Mouse (Mus musculus) limb, embryonic 10.5 days (tissue): ENCODE data around the gene Emsy. TPM values are rescaled to one million over a fixed set of nuclear protein-coding genes. Genes with fewer than 3 reads are reported as not detected.

Experiments used
- DNase-seq: peaks from one replicate; pipeline ENCODE4 v3.0.0-alpha.2; 2017; ENCODE audit warnings: low spot score
- H3K27ac ChIP-seq: fragments of 300-500 bp; sonication (generic); 2 replicates; pipeline ENCODE4 v1.5.1; 2016; ENCODE audit warnings: mild to moderate bottlenecking
- H3K27me3 ChIP-seq: fragments of 300-500 bp; sonication (generic); 2 replicates; pipeline ENCODE4 v1.6.1; 2016; ENCODE audit warnings: low read depth, mild to moderate bottlenecking; ENCODE audit not compliant: poor library complexity, severe bottlenecking
- H3K36me3 ChIP-seq: fragments of 300-500 bp; sonication (generic); 2 replicates; pipeline ENCODE4 v1.6.1; 2016; ENCODE audit warnings: mild to moderate bottlenecking, moderate library complexity
- H3K4me1 ChIP-seq: fragments of 300-500 bp; sonication (generic); 2 replicates; pipeline ENCODE4 v1.6.1; 2016
- H3K4me3 ChIP-seq: fragments of 300-500 bp; sonication (generic); 2 replicates; pipeline ENCODE4 v1.5.1; 2016; ENCODE audit warnings: mild to moderate bottlenecking, moderate library complexity
- H3K9me3 ChIP-seq: fragments of 300-500 bp; sonication (generic); replicated peaks from 2 replicates; pipeline ENCODE4 v1.6.1; 2016; ENCODE audit warnings: mild to moderate bottlenecking
- WGBS: fragments of 180-500 bp; shearing (Covaris S2); methylation state at CpG from one replicate; pipeline ENCODE4 v1.1.7; 2016; 5-methylcytosine and 5-hydroxymethylcytosine counted together
- polyA plus RNA-seq: library from polyadenylated mRNA; unstranded; fragments of >200 nt; fragmentation: Nextera tagmentation; extraction: Ambion mirVana; gene quantifications from 2 replicates; pipeline ENCODE4 v1.2.1, GENCODE M21; 2016

Emsy gene
- 37.8 and 46.1 TPM in 2 replicates for polyA plus RNA-seq

- H3K27ac ChIP-seq, result peak within 1 kb of the TSS; percentile 97
- peaks cover 21% of the 10 kb centered on the region for H3K4me1 ChIP-seq
- peaks cover 58% of the 10 kb centered on the region for H3K36me3 ChIP-seq
- under 1% methylated on average over 42 of the region's 42 CpGs for WGBS
- no peaks in the 10 kb centered on the region for H3K9me3 ChIP-seq
- H3K27me3 ChIP-seq, result no peaks in the 10 kb centered on the region
- H3K4me3 ChIP-seq, result peak within 1 kb of the TSS; percentile 99
- peak; percentile 94 for DNase-seq
These were observed at the start of gene Emsy for GRCm38 (mm10) chr7:98656531-98657221. TSS of gene Emsy (minus strand) at chr7:98656783.

DNA sequence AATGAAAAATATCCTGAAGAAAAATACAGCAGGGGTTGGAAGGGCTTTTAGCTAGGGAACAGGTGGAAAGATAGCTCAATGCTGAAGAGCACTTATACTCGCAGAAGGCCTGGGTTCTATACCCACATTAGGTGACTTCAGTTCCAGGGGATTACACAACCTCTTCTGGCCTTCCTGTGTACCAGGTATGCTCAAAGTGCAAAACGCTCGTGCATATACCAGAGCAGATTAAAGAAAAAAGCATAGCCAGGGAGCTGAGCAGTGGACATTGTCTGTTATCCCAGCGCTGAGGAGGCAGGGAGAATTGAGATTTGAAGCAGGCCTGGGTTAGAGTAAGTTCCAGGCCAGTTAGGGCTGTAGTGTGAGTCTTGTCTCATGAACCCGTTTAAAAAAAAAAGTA, 47.7 kb upstream of the Emsy start:
- DNase-seq, result no peak
- no peaks in the 10 kb centered on the region for H3K27me3 ChIP-seq
- peaks cover 34% of the 10 kb centered on the region for H3K4me1 ChIP-seq
- no peak overlapping the region for H3K27ac ChIP-seq
- peak overlapping the region; percentile 84 for H3K4me3 ChIP-seq
- H3K9me3 ChIP-seq, result no peaks in the 10 kb centered on the region
- WGBS, result 77% methylated on average over 5 of the region's 5 CpGs
- H3K36me3 ChIP-seq, result peaks cover 10% of the 10 kb centered on the region

DNA sequence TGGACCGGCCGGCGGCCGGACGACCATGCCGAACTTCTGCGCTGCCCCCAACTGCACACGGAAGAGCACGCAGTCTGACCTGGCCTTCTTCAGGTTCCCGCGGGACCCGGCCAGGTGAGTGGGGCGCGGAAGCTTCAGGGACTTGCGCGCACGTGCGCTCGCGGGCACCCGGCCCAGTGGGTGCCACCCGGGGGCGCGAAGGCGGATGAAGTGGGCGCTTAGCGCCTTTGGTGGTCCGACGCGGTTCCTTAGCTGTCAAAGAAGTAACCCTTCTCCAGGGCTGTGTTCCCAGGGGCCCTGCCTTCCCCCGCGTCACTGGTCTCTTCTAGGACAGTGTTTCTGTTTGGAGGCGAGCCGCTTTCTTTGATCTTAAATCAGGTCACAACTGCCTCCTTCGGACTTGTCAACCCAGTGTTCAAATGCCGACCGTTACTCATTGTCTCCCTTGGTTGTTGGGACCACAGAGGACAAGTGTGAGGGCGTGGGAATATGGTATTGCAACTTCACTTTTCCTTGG, 46.8 kb upstream of the Emsy start:
- Histone ChIP-seq H3K4me1 (peaks cover 34% of the 10 kb centered on the region), H3K27ac (peak overlapping the region; percentile 94), H3K9me3 (no peaks in the 10 kb centered on the region), H3K4me3 (peak overlapping the region; percentile 84), H3K27me3 (no peaks in the 10 kb centered on the region), H3K36me3 (0 out of 2 replicates have a peak, but pooled peaks cover 4% of the 10 kb centered on the region)
- DNase-seq, result peak; percentile 58
- WGBS, result under 1% methylated on average over 38 of the region's 38 CpGs

DNA sequence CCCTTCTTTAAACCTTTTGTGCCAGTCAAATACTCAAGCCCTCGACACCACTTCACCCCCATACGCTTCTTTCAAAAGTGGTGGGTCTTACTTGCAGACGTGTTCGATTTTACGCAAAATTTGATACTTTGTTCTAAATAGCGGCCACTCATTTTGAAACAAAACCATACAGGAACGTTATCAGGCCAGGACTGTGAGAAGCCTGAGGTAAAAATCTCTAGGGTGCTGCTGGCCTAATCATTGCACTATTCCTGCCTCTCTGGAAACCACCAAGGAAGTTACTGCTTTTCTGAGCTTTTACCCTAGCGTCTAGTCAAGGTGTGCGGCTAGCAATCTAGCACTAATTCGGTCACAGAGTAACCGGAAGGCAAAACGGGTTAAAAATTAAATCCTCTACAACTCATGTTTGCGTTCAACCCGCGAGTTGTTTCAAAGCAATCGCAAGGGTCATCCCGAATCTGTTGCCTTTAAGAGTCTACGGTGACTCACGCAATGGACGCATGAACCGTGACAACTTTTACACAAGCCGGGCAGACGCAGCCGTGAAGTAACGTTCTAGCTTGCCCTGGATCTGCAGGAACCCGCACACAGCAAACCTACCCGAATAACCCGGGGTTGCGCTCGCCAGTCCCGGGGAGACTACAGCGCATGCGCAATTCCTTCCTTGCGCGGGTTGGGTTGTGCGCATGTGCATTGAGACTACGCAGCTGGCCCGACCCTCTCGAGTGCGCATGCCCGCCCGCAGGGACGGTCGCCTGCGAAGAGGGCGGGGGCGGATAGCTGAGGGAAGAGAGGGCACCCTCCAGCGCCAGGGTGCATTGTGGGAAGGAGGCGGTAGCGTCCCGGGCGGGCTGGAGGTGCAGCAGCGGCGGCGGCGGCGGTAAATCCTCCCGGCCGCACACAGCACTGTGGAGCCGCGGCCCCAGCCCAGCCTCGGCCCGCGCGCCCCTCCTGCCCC, 46.0 kb upstream of the Emsy start, which contains the start of gene Thap12:
Thap12 (plus strand) TSS at position 821 of the 958 bp plus-strand sequence.
- 0 out of 2 replicates have a peak, but pooled peaks cover 4% of the 10 kb centered on the region for H3K36me3 ChIP-seq
- peak within 1 kb of the TSS; percentile 84 for H3K4me3 ChIP-seq
- peaks cover 34% of the 10 kb centered on the region for H3K4me1 ChIP-seq
- H3K9me3 ChIP-seq, result no peaks in the 10 kb centered on the region
- 4% methylated on average over 65 of the region's 65 CpGs for WGBS
- peak within 1 kb of the TSS; percentile 94 for H3K27ac ChIP-seq
- peak; percentile 100 for DNase-seq
- no peaks in the 10 kb centered on the region for H3K27me3 ChIP-seq

DNA sequence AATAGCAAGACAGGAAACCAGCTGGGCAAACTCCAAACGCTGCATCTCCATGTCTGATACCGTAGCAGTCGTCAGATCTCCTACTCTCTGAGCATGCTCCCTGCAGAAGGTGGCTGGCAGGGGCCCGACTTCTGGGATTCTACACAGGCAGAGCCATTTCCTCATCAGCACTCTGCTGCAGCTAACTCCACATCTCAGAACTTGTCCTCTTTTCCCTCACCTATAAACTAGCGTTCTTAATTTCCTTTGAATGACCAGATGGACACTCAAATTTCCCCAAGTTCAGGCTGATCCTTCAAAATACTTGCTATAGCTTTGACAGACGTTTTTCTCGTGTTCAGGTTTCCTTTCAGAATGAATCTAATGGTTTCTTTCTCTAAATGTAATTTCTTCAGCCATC, 45.2 kb upstream of the Emsy start:
- 64% methylated on average over 7 of the region's 7 CpGs for WGBS
- Histone ChIP-seq H3K27me3 (no peaks in the 10 kb centered on the region), H3K27ac (no peak overlapping the region; the same call in 1 of the 2 replicates), H3K9me3 (no peaks in the 10 kb centered on the region), H3K4me3 (peak overlapping the region; percentile 84), H3K4me1 (peaks cover 34% of the 10 kb centered on the region), H3K36me3 (no peaks in the 10 kb centered on the region)
- DNase-seq, result no peak

DNA sequence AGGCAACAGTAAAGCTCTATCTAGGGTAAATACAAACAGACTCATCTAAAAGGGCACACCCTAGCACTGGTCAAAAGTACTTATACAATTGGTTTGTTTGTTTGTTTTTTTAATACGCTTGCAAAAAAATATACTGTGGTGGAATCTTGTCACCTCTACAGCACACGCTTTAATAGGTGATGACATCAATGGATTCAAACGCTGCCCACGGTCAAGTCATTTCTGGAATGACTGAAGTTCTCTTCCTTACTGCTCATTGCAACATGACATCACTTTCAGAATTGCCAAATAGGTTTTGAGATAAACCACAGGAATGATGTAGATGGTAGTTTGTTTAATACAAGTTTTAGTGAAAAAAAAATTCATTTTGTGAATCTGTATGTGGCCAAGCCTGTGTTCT, 42.0 kb upstream of the Emsy start:
- Histone ChIP-seq H3K9me3 (no peaks in the 10 kb centered on the region), H3K4me3 (no peak overlapping the region), H3K27ac (no peak overlapping the region), H3K27me3 (no peaks in the 10 kb centered on the region), H3K36me3 (no peaks in the 10 kb centered on the region), H3K4me1 (peaks cover 15% of the 10 kb centered on the region)
- DNase-seq, result no peak
- 90% methylated on average over 4 of the region's 4 CpGs for WGBS

- no peaks in the 10 kb centered on the region for H3K36me3 ChIP-seq
- no peaks in the 10 kb centered on the region for H3K9me3 ChIP-seq
- WGBS, result 70% methylated on average over 5 of the region's 5 CpGs
- no peaks in the 10 kb centered on the region for H3K27me3 ChIP-seq
- no peak for DNase-seq
- peaks cover 18% of the 10 kb centered on the region for H3K4me1 ChIP-seq
- no peak overlapping the region for H3K27ac ChIP-seq
- H3K4me3 ChIP-seq, result no peak overlapping the region
These were observed 41.5 kb upstream of the Emsy start for GRCm38 (mm10) chr7:98698041-98698440.

DNA sequence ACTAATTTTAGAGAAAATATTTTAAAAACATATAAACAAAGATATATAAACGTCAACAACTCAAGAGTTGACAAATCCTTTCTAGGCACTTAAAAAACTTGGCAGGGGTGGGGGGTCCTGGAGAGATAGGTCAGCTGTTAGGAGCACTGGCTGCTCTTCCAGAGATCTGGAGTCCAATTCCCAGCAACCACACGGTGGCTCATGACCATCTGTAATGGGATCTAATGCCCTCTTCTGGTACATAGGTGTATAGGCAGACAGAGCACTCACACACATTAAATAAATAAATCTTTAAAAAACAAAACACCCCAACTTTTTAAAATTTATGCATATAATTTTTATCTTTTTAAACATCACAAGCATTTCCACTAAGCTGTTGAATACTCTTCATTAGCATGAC, 40.9 kb upstream of the Emsy start:
- no peaks in the 10 kb centered on the region for H3K9me3 ChIP-seq
- 14% methylated on average over 2 of the region's 2 CpGs for WGBS
- no peak overlapping the region for H3K27ac ChIP-seq
- no peak overlapping the region for H3K4me3 ChIP-seq
- H3K36me3 ChIP-seq, result no peaks in the 10 kb centered on the region
- peaks cover 22% of the 10 kb centered on the region for H3K4me1 ChIP-seq
- DNase-seq, result no peak
- no peaks in the 10 kb centered on the region for H3K27me3 ChIP-seq

DNA sequence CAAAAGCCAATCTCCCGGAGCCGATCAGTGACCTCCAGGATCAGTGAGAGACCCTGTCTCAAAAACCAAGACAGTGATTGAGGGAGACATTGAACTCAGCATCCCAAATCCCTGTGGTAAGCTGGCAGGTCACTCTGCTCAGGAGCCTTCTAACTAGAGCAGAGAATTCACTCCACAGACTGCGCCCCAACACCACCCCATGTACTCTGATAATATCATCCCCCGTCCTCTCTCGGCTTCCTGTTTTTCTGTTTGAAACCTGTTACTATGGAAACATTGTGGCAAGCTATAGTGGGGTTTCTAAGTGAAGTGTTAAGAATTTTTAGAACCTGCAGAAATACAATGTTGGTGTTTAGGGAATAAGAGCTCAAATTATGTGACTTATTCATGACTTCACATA, 37.5 kb upstream of the Emsy start:
- Histone ChIP-seq H3K9me3 (no peaks in the 10 kb centered on the region), H3K4me1 (peaks cover 17% of the 10 kb centered on the region), H3K27me3 (no peaks in the 10 kb centered on the region), H3K36me3 (no peaks in the 10 kb centered on the region), H3K27ac (no peak overlapping the region), H3K4me3 (no peak overlapping the region)
- WGBS, result 89% methylated on average over 5 of the region's 5 CpGs
- no peak for DNase-seq

DNA sequence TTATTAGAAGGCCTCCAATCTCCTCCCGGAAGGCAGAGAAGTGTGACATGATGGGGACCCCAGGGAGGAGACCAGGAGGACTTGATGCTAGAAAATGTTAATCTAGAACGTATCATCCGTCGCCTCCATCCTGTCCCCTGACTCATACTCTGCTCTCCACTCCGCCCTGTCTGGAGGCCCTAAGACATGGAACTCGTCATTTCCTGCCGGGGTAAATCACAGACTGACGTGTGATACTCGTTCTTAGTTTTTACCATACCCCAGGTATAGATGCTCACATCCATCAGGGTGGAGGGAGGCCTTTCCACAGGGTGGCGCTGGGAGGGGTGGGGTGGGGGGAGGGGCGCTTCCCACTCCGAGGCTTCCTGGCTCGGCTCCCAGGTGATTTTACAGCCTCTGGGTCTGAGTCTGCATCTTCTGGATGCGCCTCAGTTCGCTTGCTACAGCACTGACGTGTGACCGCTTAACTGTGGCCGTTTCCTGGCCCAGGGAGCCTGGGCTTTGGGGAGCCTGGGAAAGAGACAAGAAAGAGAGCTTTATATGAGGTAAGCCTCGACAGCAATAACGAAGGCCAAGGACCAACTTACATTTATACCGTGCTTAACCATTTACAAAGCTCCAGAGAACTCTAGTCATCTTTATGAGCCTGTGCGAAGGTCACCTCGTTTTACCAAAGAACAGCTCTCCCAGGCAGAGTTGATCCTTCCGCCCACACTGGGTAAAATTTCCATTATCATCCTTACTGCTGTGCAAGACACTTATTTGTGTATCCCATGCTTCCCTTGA, 36.4 kb upstream of the Emsy start:
- no peaks in the 10 kb centered on the region for H3K27me3 ChIP-seq
- H3K36me3 ChIP-seq, result no peaks in the 10 kb centered on the region
- H3K27ac ChIP-seq, result peak overlapping the region; percentile 61; the same call in 1 of the 2 replicates
- H3K4me1 ChIP-seq, result peaks cover 17% of the 10 kb centered on the region
- 41% methylated on average over 24 of the region's 24 CpGs for WGBS
- H3K4me3 ChIP-seq, result peak overlapping the region; percentile 5; the same call in 1 of the 2 replicates
- no peaks in the 10 kb centered on the region for H3K9me3 ChIP-seq
- no peak for DNase-seq

GRCm38 (mm10) chr7:98690831-98691230, 34.2 kb upstream of the Emsy start:
- DNase-seq, result no peak
- WGBS, result 19% methylated on average over 3 of the region's 3 CpGs

DNA sequence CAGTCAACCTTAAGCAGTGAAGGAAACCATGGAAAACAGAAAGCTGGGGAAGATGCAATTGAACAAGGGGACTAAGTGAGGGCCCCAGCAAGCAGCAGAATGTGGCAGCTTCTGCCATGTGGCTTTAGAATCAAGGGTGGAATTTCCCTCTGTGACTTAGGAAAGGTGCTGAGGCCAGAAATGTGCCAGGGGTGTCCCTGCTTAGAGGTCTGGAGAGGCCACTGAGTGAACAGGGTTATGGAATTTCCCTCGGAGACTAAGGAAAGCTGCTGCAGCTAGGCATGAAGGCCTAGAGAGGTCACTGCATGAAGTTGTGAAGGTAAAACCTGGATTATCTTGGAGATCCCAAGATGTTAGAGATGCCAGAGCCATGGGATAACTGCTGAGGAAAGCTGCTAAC, 33.5 kb upstream of the Emsy start:
- Histone ChIP-seq H3K36me3 (no peaks in the 10 kb centered on the region), H3K27me3 (0 out of 2 replicates have a peak, but pooled peaks cover 4% of the 10 kb centered on the region), H3K4me1 (peaks cover 31% of the 10 kb centered on the region), H3K9me3 (no peaks in the 10 kb centered on the region), H3K4me3 (no peak overlapping the region), H3K27ac (no peak overlapping the region)
- WGBS, result 87% methylated on average over 1 of the region's 1 CpGs
- DNase-seq, result no peak

More at GRCm38 (mm10) chr7:98690831-98691230, 34.2 kb upstream of the Emsy start:
- Histone ChIP-seq H3K4me3 (no peak overlapping the region), H3K27ac (no peak overlapping the region; the same call in 1 of the 2 replicates), H3K36me3 (no peaks in the 10 kb centered on the region), H3K4me1 (peaks cover 24% of the 10 kb centered on the region), H3K9me3 (no peaks in the 10 kb centered on the region), H3K27me3 (0 out of 2 replicates have a peak, but pooled peaks cover 4% of the 10 kb centered on the region)
